Mouse (Mus musculus): ENCODE data around the gene Ifitm2.

DNA sequence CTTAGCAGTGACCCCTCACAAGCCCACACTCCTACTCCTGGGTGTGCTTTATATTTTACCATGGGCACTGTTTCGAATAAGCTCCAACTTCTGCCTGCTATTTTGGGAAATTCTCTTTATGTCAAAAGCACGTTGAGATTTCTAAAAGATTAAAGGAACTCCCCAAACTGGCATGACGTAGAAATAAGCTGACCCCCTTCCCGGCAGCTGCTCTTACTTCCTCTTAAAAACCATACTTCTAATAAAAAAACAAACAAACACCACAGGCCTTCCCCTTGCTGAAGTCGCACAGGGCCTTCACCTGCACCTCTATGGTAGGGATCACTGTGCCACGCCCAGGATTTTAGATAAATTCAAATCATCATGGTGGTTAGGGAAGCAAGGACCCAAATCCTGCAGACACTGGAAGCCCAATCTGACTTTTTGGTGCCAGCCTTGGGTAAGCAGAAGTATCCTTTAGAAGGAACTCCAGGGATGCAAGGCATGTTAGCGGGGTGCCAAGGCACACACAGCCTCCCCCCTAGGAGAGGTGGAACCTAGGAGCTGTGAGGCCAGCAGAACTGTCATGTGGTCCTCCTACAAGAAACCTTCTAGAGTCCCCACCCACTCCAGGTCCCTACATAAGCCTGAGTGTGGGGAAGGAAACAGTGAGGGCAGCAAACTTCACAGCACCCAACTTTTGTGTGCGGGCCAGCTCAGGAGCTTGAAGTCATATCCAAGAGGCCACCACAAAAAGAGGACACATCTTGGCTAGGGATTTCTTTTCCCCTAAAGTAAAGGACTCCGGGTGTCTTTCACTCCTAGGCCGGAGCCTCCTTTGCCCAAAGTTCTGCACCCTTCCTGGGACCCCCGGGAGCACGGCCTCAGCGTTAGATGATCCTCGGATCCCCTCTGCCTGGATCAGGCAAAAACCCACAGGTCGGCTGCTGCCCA lies 1.7 kb downstream of the Ifitm2 start:
- no peak for TF ChIP-seq CTCF (IDR thresholded peaks at IDR 0.05; ENCODE audit: extremely low read depth, insufficient read length, insufficient replicate concordance, low read depth, low read length)
- TF ChIP-seq POLR2A (IDR thresholded peaks at IDR 0.05; ENCODE audit: low read depth, low read length) = no peak

All from small intestine, adult 2 months (tissue).